Mouse (Mus musculus) liver (tissue): Measurements from ENCODE around the gene Cenpm.
A peak's percentile ranks its signal among the peaks of the same experiment; 100 is the strongest.

Source experiments
- DNase-seq: peaks from one replicate; pipeline ENCODE4 v3.0.0-alpha.2; 2020; ENCODE audit warnings: mixed read lengths

The Cenpm gene

GRCm38 (mm10) chr15:82213222-82213621, 31.3 kb downstream of the Cenpm start:
- no peak for DNase-seq

DNA sequence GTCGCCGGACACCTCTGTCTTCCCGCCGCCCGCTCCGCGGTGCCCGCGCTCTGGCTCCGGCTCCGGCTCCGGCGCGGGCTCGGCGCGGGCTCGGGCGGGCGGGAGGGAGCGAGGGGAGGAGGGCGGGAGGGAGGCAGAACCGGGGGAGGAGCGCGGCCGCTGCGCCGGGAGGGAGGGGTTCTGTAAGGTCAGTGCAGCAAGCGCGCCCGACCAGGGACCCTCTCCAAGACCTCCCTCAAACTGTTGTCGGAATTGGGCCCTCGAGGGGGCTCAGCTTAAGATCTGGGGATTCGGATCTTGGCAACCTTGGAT, 31.8 kb downstream of the Cenpm start, which contains the start of gene Shisa8:
Gene Shisa8, minus strand, starts transcription at position 64 of the 312 bp plus-strand sequence.
- no peak for DNase-seq

- DNase-seq, result no peak
These were observed 32.4 kb downstream of the Cenpm start for GRCm38 (mm10) chr15:82211911-82212751.

- DNase-seq, result no peak
These were observed 33.3 kb downstream of the Cenpm start for GRCm38 (mm10) chr15:82211281-82211680.

GRCm38 (mm10) chr15:82210801-82211200, 33.7 kb downstream of the Cenpm start:
- no peak for DNase-seq

- DNase-seq, result no peak
These were observed 35.1 kb downstream of the Cenpm start for GRCm38 (mm10) chr15:82209295-82210050.

DNA sequence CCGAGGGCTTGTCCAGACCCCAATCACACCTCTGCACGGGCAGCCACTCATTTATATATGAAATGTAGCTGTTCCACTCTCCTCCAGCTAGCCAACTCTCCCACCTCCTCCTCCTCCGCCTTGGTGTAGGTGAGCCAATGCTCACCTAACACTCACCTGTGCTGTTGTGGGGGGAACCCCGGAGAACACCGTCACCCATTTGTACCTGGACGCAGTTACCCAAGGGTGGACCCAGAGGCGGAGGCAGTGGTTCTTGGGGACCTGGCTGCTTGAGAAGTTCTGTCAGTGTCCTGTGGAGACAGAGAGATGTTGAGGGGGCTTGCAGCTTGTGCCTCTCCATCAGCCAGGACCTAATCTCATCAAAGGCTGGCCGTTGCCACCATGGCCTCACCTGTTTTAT, 36.2 kb downstream of the Cenpm start:
- DNase-seq, result no peak

DNA sequence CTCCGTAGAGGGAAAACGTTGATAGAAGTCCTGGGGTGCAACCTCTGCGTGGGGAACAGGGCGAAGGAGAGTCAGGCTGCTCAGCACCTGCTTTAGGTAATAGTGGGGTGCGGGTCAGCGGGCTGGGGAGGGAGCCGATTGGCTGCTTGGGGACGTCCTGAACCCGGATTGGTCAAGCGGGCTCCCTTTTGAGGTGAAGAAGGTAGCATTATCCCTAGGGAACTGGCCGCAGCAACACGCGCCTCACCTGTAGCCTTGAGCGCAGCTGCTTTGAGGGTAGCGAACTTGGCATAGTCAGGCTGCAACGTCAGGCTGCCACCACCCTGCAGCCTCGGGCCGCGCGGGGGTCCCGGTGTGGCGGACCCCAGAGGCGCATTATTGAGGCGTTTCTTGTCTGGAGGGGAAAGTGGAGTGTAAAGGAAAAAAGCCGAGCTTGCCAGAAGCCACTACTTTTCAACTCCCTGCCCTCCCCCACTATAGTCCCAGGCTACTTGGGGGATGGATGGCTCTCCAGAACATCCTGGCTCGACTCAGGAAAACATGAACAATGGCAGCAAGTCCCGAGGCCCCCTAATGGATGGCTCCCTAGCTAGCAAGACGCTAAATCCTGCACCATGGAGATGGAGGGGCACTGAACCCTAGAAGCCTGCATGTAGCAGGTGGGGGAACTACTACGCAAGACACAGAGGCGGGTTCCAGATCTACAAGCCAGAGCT, 36.9 kb downstream of the Cenpm start:
- DNase-seq, result no peak

GRCm38 (mm10) chr15:82207105-82207459, 37.5 kb downstream of the Cenpm start:
- no peak for DNase-seq

- DNase-seq, result no peak
These were observed 38.0 kb downstream of the Cenpm start for GRCm38 (mm10) chr15:82206365-82207104.

DNA sequence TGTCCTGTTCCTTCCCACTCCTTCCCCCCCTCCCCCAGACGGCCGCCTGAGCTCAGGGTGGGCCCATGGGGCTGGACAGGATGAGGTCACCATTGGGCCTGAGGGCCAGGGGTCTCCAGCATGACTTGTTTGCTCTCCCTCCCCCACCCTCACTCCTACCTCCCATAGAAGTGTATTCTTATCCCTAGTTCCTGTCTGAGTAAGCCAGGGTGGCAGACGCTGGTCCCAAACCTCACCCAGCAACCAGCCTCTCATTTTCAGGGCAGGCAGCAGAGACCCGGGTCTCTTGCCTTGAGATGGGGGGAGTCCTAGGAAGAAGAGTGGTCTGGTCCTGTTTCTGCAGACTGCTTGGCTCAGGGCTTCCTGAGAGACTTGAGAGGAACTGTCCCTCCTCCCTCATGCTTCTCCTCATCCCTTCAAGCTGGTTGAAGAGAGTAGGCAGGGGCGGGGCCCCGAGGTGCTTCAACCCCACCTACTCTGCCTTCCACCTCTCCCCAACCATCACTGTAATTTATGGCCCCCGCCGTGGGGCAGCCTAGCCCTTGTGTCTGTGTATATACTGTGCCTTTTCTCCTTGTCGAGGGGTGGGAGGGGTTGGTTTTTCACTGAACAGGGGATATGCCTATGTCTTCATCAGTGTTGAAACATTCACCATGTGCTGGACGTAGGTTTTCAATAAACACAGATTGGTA, 39.7 kb downstream of the Cenpm start:
- DNase-seq, result no peak

DNA sequence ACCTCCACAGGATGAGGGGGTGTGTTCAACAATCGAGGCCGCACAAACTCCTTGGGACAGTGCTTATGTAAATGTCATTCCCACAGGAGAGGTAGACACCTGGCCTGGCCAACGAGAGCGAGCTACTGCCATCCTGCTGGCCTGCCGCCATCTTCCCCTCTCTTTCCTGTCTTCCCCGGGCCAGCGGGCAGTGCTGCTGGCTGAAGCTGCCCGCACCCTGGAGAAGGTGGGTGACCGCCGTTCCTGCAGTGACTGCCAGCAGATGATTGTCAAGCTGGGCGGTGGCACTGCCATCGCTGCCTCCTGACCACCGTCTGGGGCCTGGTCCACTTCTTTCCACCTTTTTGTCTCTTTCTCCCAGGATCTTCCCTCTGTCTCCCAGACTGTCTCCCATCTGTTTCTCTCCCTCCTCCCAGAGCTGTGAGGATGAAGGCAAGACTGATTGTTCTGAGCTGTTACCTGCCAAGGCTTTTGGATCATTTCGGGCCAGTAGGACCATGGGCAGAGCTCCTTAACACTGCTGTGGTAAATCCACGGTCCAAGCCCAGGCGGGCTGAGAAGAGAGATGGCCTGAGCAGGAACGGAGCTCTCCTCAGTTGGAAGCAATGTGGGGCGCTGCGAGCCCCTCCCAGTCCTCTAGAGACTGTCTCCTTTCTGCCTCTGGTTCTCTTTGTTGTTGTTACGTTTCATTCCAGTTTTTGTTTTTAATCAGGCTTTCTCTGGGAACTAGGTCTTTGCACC, 40.8 kb downstream of the Cenpm start:
- no peak for DNase-seq

DNA sequence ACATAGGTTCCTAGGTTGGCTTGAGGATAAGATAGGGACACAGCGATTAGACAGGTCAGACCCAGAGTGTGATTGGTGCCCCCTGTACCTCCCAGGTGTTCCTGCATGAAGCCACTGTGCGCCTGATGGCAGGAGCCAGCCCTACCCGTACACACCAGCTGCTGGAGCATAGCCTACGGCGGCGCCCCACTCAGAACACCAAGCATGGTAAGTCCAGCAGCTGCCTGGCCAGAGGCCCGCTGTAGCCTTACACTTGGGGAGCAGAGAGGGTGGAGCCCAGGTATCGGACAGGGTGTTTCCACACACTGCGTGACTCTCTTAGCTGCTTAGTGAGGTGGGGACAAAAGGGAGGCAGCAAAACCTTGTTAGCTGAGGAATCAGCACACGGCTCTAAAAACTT, 41.5 kb downstream of the Cenpm start:
- DNase-seq, result no peak

GRCm38 (mm10) chr15:82202086-82202485, 42.5 kb downstream of the Cenpm start:
- DNase-seq, result no peak

- DNase-seq, result no peak
These were observed 45.0 kb downstream of the Cenpm start for GRCm38 (mm10) chr15:82199546-82199945.

- DNase-seq, result no peak
These were observed 46.2 kb downstream of the Cenpm start for GRCm38 (mm10) chr15:82198342-82198741.

DNA sequence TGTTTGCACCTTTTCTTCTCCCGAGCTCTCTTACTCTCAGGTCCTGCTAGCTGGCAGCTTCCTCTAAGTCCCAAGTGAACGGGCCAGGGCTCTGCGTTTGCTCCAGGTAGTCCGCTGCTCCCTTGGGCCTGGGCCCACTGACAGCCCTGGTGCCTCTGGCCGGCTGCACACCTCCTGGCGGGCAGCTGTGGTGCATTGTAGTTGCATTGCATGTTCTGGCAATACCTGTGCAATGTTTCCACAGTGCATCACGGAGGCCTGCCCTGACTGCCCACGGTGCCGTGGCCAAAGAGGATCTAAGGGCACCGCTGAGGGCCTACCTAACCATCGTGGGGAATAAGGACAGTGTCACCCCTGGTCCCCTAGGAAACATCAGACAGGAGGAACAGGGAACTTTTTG, 46.6 kb downstream of the Cenpm start:
- DNase-seq, result no peak

GRCm38 (mm10) chr15:82197246-82197750, 47.2 kb downstream of the Cenpm start:
- DNase-seq, result no peak

GRCm38 (mm10) chr15:82196300-82196699, 48.2 kb downstream of the Cenpm start:
- DNase-seq, result no peak

DNA sequence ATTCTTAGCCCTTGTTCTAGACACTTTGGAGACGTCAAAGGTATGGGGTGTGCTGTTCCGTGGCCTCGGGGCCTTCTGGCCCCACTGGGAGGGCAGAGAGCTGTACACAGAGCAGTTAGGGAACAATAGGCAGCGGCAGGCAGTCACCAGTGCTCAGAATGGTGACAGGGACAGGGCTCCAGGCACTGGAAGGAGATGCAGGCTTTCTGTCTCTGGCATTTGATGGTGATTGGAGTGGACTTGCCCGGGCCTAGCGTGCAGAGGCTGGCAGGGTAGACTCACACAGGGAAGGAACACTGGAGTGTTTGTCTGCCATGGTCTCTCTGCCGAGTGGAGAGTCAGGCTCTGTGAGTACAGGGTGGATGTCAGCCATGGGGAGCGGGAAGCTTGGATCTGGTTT, 51.9 kb downstream of the Cenpm start:
- no peak for DNase-seq

GRCm38 (mm10) chr15:82188481-82189240, 55.9 kb downstream of the Cenpm start:
- DNase-seq, result peak; percentile 77
